Mouse (Mus musculus): Measurements from ENCODE around the gene Srd5a1. TPM values are rescaled to one million over a fixed set of nuclear protein-coding genes. Genes with fewer than 3 reads are reported as not detected.

The Srd5a1 gene
- polyA plus RNA-seq, 1 experiment from 2014 or later = 28.7 TPM

DNA sequence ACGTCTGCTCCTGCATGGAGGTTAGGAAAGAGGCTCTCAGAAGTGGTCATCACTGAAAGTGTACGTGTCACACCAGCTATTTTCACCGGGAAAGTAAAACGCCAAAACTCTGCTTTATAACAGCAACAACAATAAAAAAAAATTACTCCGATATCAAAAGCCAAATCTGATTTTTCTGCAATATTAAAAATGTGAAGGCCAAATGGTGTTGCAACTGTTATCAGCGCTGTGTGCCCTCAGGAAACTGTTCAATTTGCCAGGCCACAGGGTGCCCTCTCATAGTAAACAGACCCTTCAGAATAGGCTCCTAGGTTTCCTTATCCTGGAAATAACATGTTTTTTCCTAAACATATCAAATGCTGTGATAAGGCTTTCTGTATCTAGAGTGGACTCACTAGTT lies 15.3 kb downstream of the Srd5a1 start:
- DNase-seq (ENCODE audit: low spot score) = no peak
- no peaks in the 10 kb centered on the region for H3K27me3 ChIP-seq (ENCODE audit: insufficient read depth, low read length)
- no peaks in the 10 kb centered on the region for H3K4me1 ChIP-seq (replicated peaks; ENCODE audit: insufficient read depth, low read length)
- H3K4me3 ChIP-seq (replicated peaks; ENCODE audit: low read depth, low read length) = no peak overlapping the region
- no peak for ATAC-seq (replicated peaks; ENCODE audit: low FRiP score, low read depth)
- H3K4me2 ChIP-seq (ENCODE audit: low read length) = no peak overlapping the region
- no peak overlapping the region for H3K27ac ChIP-seq
- no peak for TF ChIP-seq CTCF (IDR thresholded peaks at IDR 0.05; ENCODE audit: low read depth)
- 88% methylated on average over 6 of the region's 6 CpGs for WGBS
- H3K9me3 ChIP-seq (replicated peaks; ENCODE audit: low read length) = no peaks in the 10 kb centered on the region
- no peaks in the 10 kb centered on the region for H3K36me3 ChIP-seq (ENCODE audit: insufficient read depth, low read length)
- H3K9ac ChIP-seq (ENCODE audit: low read depth, low read length) = no peak overlapping the region

DNA sequence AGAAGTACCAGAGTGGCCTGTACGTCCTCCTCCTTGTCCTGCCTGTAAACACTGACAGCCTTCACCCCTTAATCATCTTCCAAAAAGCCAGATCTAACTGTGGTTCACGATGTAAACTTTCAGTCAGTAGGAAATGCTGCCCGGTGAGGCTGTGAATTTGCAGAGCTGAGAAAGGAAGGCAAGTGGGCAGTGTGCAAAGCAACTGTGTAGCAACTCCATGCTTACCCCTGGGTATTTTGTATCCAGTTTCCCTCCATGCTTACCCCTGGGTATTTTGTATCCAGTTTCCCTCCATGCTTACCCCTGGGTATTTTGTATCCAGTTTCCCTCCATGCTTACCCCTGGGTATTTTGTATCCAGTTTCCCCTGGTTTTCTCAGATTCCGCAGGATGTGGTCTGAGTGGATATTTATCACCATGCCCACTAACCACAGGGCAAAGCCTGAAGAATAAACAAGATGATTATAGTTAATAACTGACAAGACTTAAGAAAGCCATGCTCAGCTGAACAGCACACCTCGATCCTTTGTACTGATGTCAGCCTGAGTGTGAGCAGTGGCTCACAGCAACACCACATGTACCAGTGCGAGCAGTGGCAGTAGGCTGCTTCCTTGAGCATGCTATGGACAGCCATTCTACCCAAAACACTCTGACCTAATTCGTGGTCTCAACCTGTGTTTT lies 16.5 kb downstream of the Srd5a1 start:
- H3K4me3 ChIP-seq (replicated peaks; ENCODE audit: low read depth, low read length) = no peak overlapping the region
- TF ChIP-seq CTCF (IDR thresholded peaks at IDR 0.05; ENCODE audit: low read depth) = no peak
- 0 out of 2 replicates have a peak, but pooled peaks have one; percentile 39 for ATAC-seq (replicated peaks; ENCODE audit: low FRiP score, low read depth)
- no peak for DNase-seq (ENCODE audit: low spot score)
- no peak overlapping the region for H3K4me2 ChIP-seq (ENCODE audit: low read length)
- no peaks in the 10 kb centered on the region for H3K4me1 ChIP-seq (replicated peaks; ENCODE audit: insufficient read depth, low read length)
- H3K27me3 ChIP-seq (ENCODE audit: insufficient read depth, low read length) = no peaks in the 10 kb centered on the region
- WGBS = 65% methylated on average over 7 of the region's 7 CpGs
- no peak overlapping the region for H3K27ac ChIP-seq
- no peaks in the 10 kb centered on the region for H3K9me3 ChIP-seq (replicated peaks; ENCODE audit: low read length)
- no peaks in the 10 kb centered on the region for H3K36me3 ChIP-seq (ENCODE audit: insufficient read depth, low read length)
- H3K9ac ChIP-seq (ENCODE audit: low read depth, low read length) = no peak overlapping the region

DNA sequence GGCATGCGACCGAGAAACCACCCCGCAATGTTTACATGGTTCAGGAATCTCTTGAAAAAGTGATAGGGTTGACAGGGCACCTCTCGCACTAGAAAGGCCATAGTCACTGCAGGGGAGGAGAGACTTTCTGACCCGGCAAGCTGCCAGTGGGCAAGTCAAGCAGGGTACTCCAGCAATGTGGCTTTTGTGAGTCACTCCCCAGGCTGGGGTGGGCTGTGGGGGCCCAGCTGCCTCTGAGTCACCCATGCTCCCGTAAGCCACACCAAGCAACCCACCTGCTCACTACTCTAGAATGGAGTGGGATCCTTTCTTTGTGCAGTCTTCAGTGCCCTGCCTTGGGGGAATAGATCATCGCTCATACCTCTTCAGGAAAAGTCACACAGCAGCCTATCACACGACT lies 17.8 kb downstream of the Srd5a1 start:
- H3K4me2 ChIP-seq (ENCODE audit: low read length) = no peak overlapping the region
- no peak for TF ChIP-seq CTCF (IDR thresholded peaks at IDR 0.05; ENCODE audit: low read depth)
- no peak overlapping the region for H3K9ac ChIP-seq (ENCODE audit: low read depth, low read length)
- H3K9me3 ChIP-seq (replicated peaks; ENCODE audit: low read length) = no peaks in the 10 kb centered on the region
- no peaks in the 10 kb centered on the region for H3K36me3 ChIP-seq (ENCODE audit: insufficient read depth, low read length)
- DNase-seq (ENCODE audit: low spot score) (peak; percentile 17), ATAC-seq (replicated peaks; ENCODE audit: low FRiP score, low read depth) (peak; percentile 43; the same call in 1 of the 2 replicates)
- H3K4me3 ChIP-seq (replicated peaks; ENCODE audit: low read depth, low read length) = no peak overlapping the region
- WGBS = 56% methylated on average over 8 of the region's 8 CpGs
- no peaks in the 10 kb centered on the region for H3K27me3 ChIP-seq (ENCODE audit: insufficient read depth, low read length)
- H3K27ac ChIP-seq = no peak overlapping the region
- no peaks in the 10 kb centered on the region for H3K4me1 ChIP-seq (replicated peaks; ENCODE audit: insufficient read depth, low read length)

DNA sequence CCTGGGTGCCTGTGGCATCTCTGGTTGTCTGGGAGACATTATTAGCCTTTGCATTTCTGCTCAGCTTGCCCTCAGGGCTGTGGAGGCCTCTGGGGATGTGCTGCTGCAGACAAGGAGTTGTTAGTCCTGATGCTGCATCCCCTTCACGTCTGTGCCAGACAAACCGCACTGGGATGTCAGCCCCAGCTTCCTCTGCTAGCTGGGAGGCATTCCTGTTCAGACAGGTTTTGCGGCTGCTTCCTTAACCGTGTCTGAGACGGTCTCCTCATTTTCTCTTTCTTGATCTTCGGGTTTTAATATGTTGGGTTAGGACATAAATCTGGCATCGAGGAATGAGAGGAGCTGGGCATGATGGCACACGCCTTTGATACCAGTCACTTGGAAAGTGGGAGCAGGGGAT lies 19.0 kb downstream of the Srd5a1 start:
- no peak for TF ChIP-seq CTCF (IDR thresholded peaks at IDR 0.05; ENCODE audit: low read depth)
- no peak for ATAC-seq (replicated peaks; ENCODE audit: low FRiP score, low read depth)
- no peaks in the 10 kb centered on the region for H3K36me3 ChIP-seq (ENCODE audit: insufficient read depth, low read length)
- no peak for DNase-seq (ENCODE audit: low spot score)
- 63% methylated on average over 8 of the region's 8 CpGs for WGBS
- H3K4me2 ChIP-seq (ENCODE audit: low read length) = no peak overlapping the region
- no peak overlapping the region for H3K9ac ChIP-seq (ENCODE audit: low read depth, low read length)
- no peaks in the 10 kb centered on the region for H3K4me1 ChIP-seq (replicated peaks; ENCODE audit: insufficient read depth, low read length)
- H3K4me3 ChIP-seq (replicated peaks; ENCODE audit: low read depth, low read length) = no peak overlapping the region
- H3K27me3 ChIP-seq (ENCODE audit: insufficient read depth, low read length) = no peaks in the 10 kb centered on the region
- H3K9me3 ChIP-seq (replicated peaks; ENCODE audit: low read length) = no peaks in the 10 kb centered on the region
- H3K27ac ChIP-seq = no peak overlapping the region

- no peak overlapping the region for H3K4me3 ChIP-seq (replicated peaks; ENCODE audit: low read depth, low read length)
- H3K36me3 ChIP-seq (ENCODE audit: insufficient read depth, low read length) = no peaks in the 10 kb centered on the region
- H3K27me3 ChIP-seq (ENCODE audit: insufficient read depth, low read length) = no peaks in the 10 kb centered on the region
- H3K9ac ChIP-seq (ENCODE audit: low read depth, low read length) = no peak overlapping the region
- no peak overlapping the region for H3K4me2 ChIP-seq (ENCODE audit: low read length)
- no peaks in the 10 kb centered on the region for H3K9me3 ChIP-seq (replicated peaks; ENCODE audit: low read length)
- H3K27ac ChIP-seq = no peak overlapping the region
- TF ChIP-seq CTCF (IDR thresholded peaks at IDR 0.05; ENCODE audit: low read depth) = no peak
- ATAC-seq (replicated peaks; ENCODE audit: low FRiP score, low read depth) = no peak
- 93% methylated on average over 5 of the region's 5 CpGs for WGBS
- no peak for DNase-seq (ENCODE audit: low spot score)
- no peaks in the 10 kb centered on the region for H3K4me1 ChIP-seq (replicated peaks; ENCODE audit: insufficient read depth, low read length)
Observed at GRCm38 (mm10) chr13:69591338-69591737, 19.9 kb downstream of the Srd5a1 start.

DNA sequence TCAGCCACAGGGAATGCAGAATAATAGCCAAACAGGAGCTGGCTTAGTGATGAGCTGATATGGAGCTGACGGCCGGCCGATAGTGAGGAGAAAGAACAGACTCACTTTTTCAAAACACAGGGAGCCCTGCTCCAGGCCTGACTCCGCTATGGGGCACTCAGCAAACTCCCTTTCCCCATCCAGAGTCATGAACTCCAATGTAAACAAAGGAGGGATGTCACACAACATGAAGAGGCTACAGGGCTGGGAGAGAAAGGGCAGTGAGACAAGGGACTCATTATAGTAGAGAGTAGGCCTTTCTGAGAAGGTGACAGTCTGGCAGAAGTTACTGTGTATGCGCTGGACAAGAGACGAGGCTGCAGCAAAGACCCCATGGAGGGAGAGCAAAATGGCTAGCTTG lies 23.0 kb downstream of the Srd5a1 start:
- Histone ChIP-seq H3K4me1 (replicated peaks; ENCODE audit: insufficient read depth, low read length) (no peaks in the 10 kb centered on the region), H3K9me3 (replicated peaks; ENCODE audit: low read length) (no peaks in the 10 kb centered on the region), H3K27me3 (ENCODE audit: insufficient read depth, low read length) (no peaks in the 10 kb centered on the region), H3K36me3 (ENCODE audit: insufficient read depth, low read length) (no peaks in the 10 kb centered on the region), H3K27ac (no peak overlapping the region), H3K4me3 (replicated peaks; ENCODE audit: low read depth, low read length) (no peak overlapping the region), H3K4me2 (ENCODE audit: low read length) (no peak overlapping the region), H3K9ac (ENCODE audit: low read depth, low read length) (no peak overlapping the region)
- 71% methylated on average over 6 of the region's 6 CpGs for WGBS
- TF ChIP-seq CTCF (IDR thresholded peaks at IDR 0.05; ENCODE audit: low read depth) = no peak
- DNase-seq (ENCODE audit: low spot score) (no peak), ATAC-seq (replicated peaks; ENCODE audit: low FRiP score, low read depth) (no peak)

- H3K9me3 ChIP-seq (replicated peaks; ENCODE audit: low read length) = no peaks in the 10 kb centered on the region
- DNase-seq (ENCODE audit: low spot score) (no peak), ATAC-seq (replicated peaks; ENCODE audit: low FRiP score, low read depth) (no peak)
- H3K4me1 ChIP-seq (replicated peaks; ENCODE audit: insufficient read depth, low read length) = no peaks in the 10 kb centered on the region
- H3K9ac ChIP-seq (ENCODE audit: low read depth, low read length) = no peak overlapping the region
- no peak overlapping the region for H3K4me3 ChIP-seq (replicated peaks; ENCODE audit: low read depth, low read length)
- no peaks in the 10 kb centered on the region for H3K27me3 ChIP-seq (ENCODE audit: insufficient read depth, low read length)
- WGBS = 58% methylated on average over 3 of the region's 3 CpGs
- no peak overlapping the region for H3K4me2 ChIP-seq (ENCODE audit: low read length)
- no peaks in the 10 kb centered on the region for H3K36me3 ChIP-seq (ENCODE audit: insufficient read depth, low read length)
- no peak overlapping the region for H3K27ac ChIP-seq
- no peak for TF ChIP-seq CTCF (IDR thresholded peaks at IDR 0.05; ENCODE audit: low read depth)
Observed at GRCm38 (mm10) chr13:69587849-69588248, 23.4 kb downstream of the Srd5a1 start.
